Mouse (Mus musculus): ENCODE data around the gene Itgb3.

DNA sequence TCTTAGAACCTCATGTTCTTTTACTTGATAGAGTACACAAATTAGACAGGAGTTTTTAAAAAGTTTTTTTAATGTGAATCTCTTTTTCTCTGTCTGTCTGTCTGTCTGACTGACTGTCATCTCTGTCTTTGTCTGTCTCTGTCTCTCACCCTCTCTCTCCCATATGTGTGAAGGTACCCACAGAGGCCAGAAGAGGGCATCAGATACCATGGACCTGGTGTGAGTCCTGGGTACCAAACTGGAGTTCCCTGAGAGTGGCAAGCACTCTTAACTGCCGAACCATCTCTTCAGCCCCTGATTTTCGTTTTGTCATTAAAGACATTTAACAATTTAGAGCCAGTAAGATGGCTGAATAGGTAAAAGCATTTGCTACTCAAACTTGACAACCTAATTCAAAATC, 99.3 kb downstream of the Itgb3 start:
- no peak for TF ChIP-seq GATA1 (IDR thresholded peaks at IDR 0.05; ENCODE audit: borderline replicate concordance, low read length)
- no peak for TF ChIP-seq FLI1 (IDR thresholded peaks at IDR 0.05; ENCODE audit: low read length)

Data from megakaryocyte, embryonic 14.5 days (primary cell).